Mouse (Mus musculus): ENCODE results near the gene Rfesd. TPM values are rescaled to one million over a fixed set of nuclear protein-coding genes. Genes with fewer than 3 reads are reported as not detected.

Rfesd gene
- polyA plus RNA-seq, 1 experiment from 2014 or later: 26.5 TPM

- Histone ChIP-seq H3K4me3 (no peak overlapping the region), H3K27me3 (ENCODE audit: low read depth, poor library complexity, severe bottlenecking) (no peaks in the 10 kb centered on the region), H3K27ac (replicated peaks) (no peak overlapping the region), H3K9me3 (replicated peaks) (no peaks in the 10 kb centered on the region), H3K4me1 (no peaks in the 10 kb centered on the region), H3K36me3 (no peaks in the 10 kb centered on the region)
- 92% methylated on average over 3 of the region's 3 CpGs for WGBS
- DNase-seq (ENCODE audit: low spot score): no peak
Measured at GRCm38 (mm10) chr13:76024588-76024987, 6.1 kb upstream of the Rfesd start.

- no peak for DNase-seq (ENCODE audit: low spot score)
Measured at GRCm38 (mm10) chr13:76021782-76022181, 3.3 kb upstream of the Rfesd start.

GRCm38 (mm10) chr13:76018844-76019400 is 403 bp upstream of the Rfesd start:
- Histone ChIP-seq H3K27me3 (ENCODE audit: low read depth, poor library complexity, severe bottlenecking) (no peaks in the 10 kb centered on the region), H3K4me3 (peak overlapping the region; percentile 80), H3K9me3 (replicated peaks) (no peaks in the 10 kb centered on the region), H3K27ac (replicated peaks) (peak overlapping the region; percentile 95; the same call in 1 of the 2 replicates), H3K4me1 (peaks cover 15% of the 10 kb centered on the region), H3K36me3 (no peaks in the 10 kb centered on the region)
- WGBS: 47% methylated on average over 5 of the region's 5 CpGs
- no peak for DNase-seq (ENCODE audit: low spot score)

More at GRCm38 (mm10) chr13:76021782-76022181, 3.3 kb upstream of the Rfesd start:
- no peak overlapping the region for H3K4me3 ChIP-seq
- no peaks in the 10 kb centered on the region for H3K9me3 ChIP-seq (replicated peaks)
- peaks cover 14% of the 10 kb centered on the region for H3K4me1 ChIP-seq
- WGBS: 92% methylated on average over 2 of the region's 2 CpGs
- no peaks in the 10 kb centered on the region for H3K36me3 ChIP-seq
- no peaks in the 10 kb centered on the region for H3K27me3 ChIP-seq (ENCODE audit: low read depth, poor library complexity, severe bottlenecking)
- no peak overlapping the region for H3K27ac ChIP-seq (replicated peaks)

GRCm38 (mm10) chr13:76017465-76017864 is 1.1 kb downstream of the Rfesd start:
- peak overlapping the region; percentile 95 for H3K27ac ChIP-seq (replicated peaks)
- H3K9me3 ChIP-seq (replicated peaks): no peaks in the 10 kb centered on the region
- peak overlapping the region; percentile 80 for H3K4me3 ChIP-seq
- 82% methylated on average over 4 of the region's 4 CpGs for WGBS
- DNase-seq (ENCODE audit: low spot score): no peak
- peaks cover 15% of the 10 kb centered on the region for H3K4me1 ChIP-seq
- H3K27me3 ChIP-seq (ENCODE audit: low read depth, poor library complexity, severe bottlenecking): no peaks in the 10 kb centered on the region
- no peaks in the 10 kb centered on the region for H3K36me3 ChIP-seq

- Histone ChIP-seq H3K4me3 (no peak overlapping the region), H3K36me3 (no peaks in the 10 kb centered on the region), H3K27me3 (ENCODE audit: low read depth, poor library complexity, severe bottlenecking) (no peaks in the 10 kb centered on the region), H3K9me3 (replicated peaks) (no peaks in the 10 kb centered on the region), H3K27ac (replicated peaks) (no peak overlapping the region), H3K4me1 (peaks cover 15% of the 10 kb centered on the region)
- 81% methylated on average over 2 of the region's 2 CpGs for WGBS
- no peak for DNase-seq (ENCODE audit: low spot score)
Measured at GRCm38 (mm10) chr13:76014511-76014910, 4.0 kb downstream of the Rfesd start.

- peaks cover 45% of the 10 kb centered on the region for H3K36me3 ChIP-seq
Measured at GRCm38 (mm10) chr13:76003272-76003671, 15.2 kb downstream of the Rfesd start.

GRCm38 (mm10) chr13:75992169-75993028 is 26.1 kb downstream of the Rfesd start:
- H3K27ac ChIP-seq (replicated peaks): no peak overlapping the region
- no peaks in the 10 kb centered on the region for H3K4me1 ChIP-seq
- WGBS: 74% methylated on average over 9 of the region's 9 CpGs
- no peak for DNase-seq (ENCODE audit: low spot score)
- H3K4me3 ChIP-seq: no peak overlapping the region
- no peaks in the 10 kb centered on the region for H3K36me3 ChIP-seq
- H3K9me3 ChIP-seq (replicated peaks): no peaks in the 10 kb centered on the region
- H3K27me3 ChIP-seq (ENCODE audit: low read depth, poor library complexity, severe bottlenecking): no peaks in the 10 kb centered on the region

More at GRCm38 (mm10) chr13:76003272-76003671, 15.2 kb downstream of the Rfesd start:
- no peaks in the 10 kb centered on the region for H3K4me1 ChIP-seq
- H3K9me3 ChIP-seq (replicated peaks): no peaks in the 10 kb centered on the region
- 90% methylated on average over 3 of the region's 3 CpGs for WGBS
- no peaks in the 10 kb centered on the region for H3K27me3 ChIP-seq (ENCODE audit: low read depth, poor library complexity, severe bottlenecking)
- DNase-seq (ENCODE audit: low spot score): no peak
- H3K4me3 ChIP-seq: no peak overlapping the region
- no peak overlapping the region for H3K27ac ChIP-seq (replicated peaks)

GRCm38 (mm10) chr13:75988096-75988495 is 30.4 kb downstream of the Rfesd start:
- no peaks in the 10 kb centered on the region for H3K9me3 ChIP-seq (replicated peaks)
- no peak for DNase-seq (ENCODE audit: low spot score)

GRCm38 (mm10) chr13:75981901-75982300 is 36.6 kb downstream of the Rfesd start:
- no peak for DNase-seq (ENCODE audit: low spot score)
- no peaks in the 10 kb centered on the region for H3K4me1 ChIP-seq
- H3K9me3 ChIP-seq (replicated peaks): no peaks in the 10 kb centered on the region
- H3K27me3 ChIP-seq (ENCODE audit: low read depth, poor library complexity, severe bottlenecking): no peaks in the 10 kb centered on the region
- H3K4me3 ChIP-seq: no peak overlapping the region
- no peaks in the 10 kb centered on the region for H3K36me3 ChIP-seq
- H3K27ac ChIP-seq (replicated peaks): no peak overlapping the region

More at GRCm38 (mm10) chr13:75988096-75988495, 30.4 kb downstream of the Rfesd start:
- H3K27me3 ChIP-seq (ENCODE audit: low read depth, poor library complexity, severe bottlenecking): no peaks in the 10 kb centered on the region
- no peaks in the 10 kb centered on the region for H3K36me3 ChIP-seq
- H3K4me3 ChIP-seq: no peak overlapping the region
- no peak overlapping the region for H3K27ac ChIP-seq (replicated peaks)
- H3K4me1 ChIP-seq: no peaks in the 10 kb centered on the region
- 81% methylated on average over 1 of the region's 1 CpGs for WGBS

GRCm38 (mm10) chr13:75976649-75977048 is 41.9 kb downstream of the Rfesd start:
- no peak overlapping the region for H3K4me3 ChIP-seq
- H3K36me3 ChIP-seq: no peaks in the 10 kb centered on the region
- WGBS: 87% methylated on average over 2 of the region's 2 CpGs
- no peak overlapping the region for H3K27ac ChIP-seq (replicated peaks)
- no peaks in the 10 kb centered on the region for H3K9me3 ChIP-seq (replicated peaks)
- H3K27me3 ChIP-seq (ENCODE audit: low read depth, poor library complexity, severe bottlenecking): no peaks in the 10 kb centered on the region
- no peak for DNase-seq (ENCODE audit: low spot score)
- no peaks in the 10 kb centered on the region for H3K4me1 ChIP-seq

GRCm38 (mm10) chr13:75976218-75976617 is 42.3 kb downstream of the Rfesd start:
- H3K4me3 ChIP-seq: no peak overlapping the region
- H3K4me1 ChIP-seq: no peaks in the 10 kb centered on the region

GRCm38 (mm10) chr13:75975629-75976028 is 42.9 kb downstream of the Rfesd start:
- Histone ChIP-seq H3K27ac (replicated peaks) (no peak overlapping the region), H3K27me3 (ENCODE audit: low read depth, poor library complexity, severe bottlenecking) (no peaks in the 10 kb centered on the region), H3K36me3 (no peaks in the 10 kb centered on the region), H3K9me3 (replicated peaks) (no peaks in the 10 kb centered on the region), H3K4me3 (no peak overlapping the region), H3K4me1 (no peaks in the 10 kb centered on the region)
- WGBS: 84% methylated on average over 1 of the region's 1 CpGs
- no peak for DNase-seq (ENCODE audit: low spot score)

More at GRCm38 (mm10) chr13:75976218-75976617, 42.3 kb downstream of the Rfesd start:
- WGBS: 95% methylated on average over 2 of the region's 2 CpGs
- no peak for DNase-seq (ENCODE audit: low spot score)
- Histone ChIP-seq H3K27ac (replicated peaks) (no peak overlapping the region), H3K36me3 (no peaks in the 10 kb centered on the region), H3K27me3 (ENCODE audit: low read depth, poor library complexity, severe bottlenecking) (no peaks in the 10 kb centered on the region), H3K9me3 (replicated peaks) (no peaks in the 10 kb centered on the region)

- WGBS: 85% methylated on average over 2 of the region's 2 CpGs
- no peak for DNase-seq (ENCODE audit: low spot score)
- H3K9me3 ChIP-seq (replicated peaks): no peaks in the 10 kb centered on the region
- H3K4me3 ChIP-seq: no peak overlapping the region
- no peaks in the 10 kb centered on the region for H3K4me1 ChIP-seq
- H3K27me3 ChIP-seq (ENCODE audit: low read depth, poor library complexity, severe bottlenecking): no peaks in the 10 kb centered on the region
- no peaks in the 10 kb centered on the region for H3K36me3 ChIP-seq
- H3K27ac ChIP-seq (replicated peaks): no peak overlapping the region
Measured at GRCm38 (mm10) chr13:75974481-75974880, 44.0 kb downstream of the Rfesd start.
